Mouse (Mus musculus) bone marrow macrophage, adult 2 months (primary cell): Measurements from ENCODE around the gene Pex3. TPM values are rescaled to one million over a fixed set of nuclear protein-coding genes. Genes with fewer than 3 reads are reported as not detected.

ENCODE experiments used
- H3K27ac ChIP-seq: 2 replicates; pipeline ENCODE4 v1.5.1; 2012; ENCODE audit warnings: low read depth, low read length; ENCODE audit not compliant: insufficient read depth
- H3K4me1 ChIP-seq: 2 replicates; pipeline ENCODE4 v1.6.1; 2012; ENCODE audit warnings: low read length; ENCODE audit not compliant: control insufficient read depth, insufficient read depth
- H3K4me3 ChIP-seq: 2 replicates; pipeline ENCODE4 v1.5.1; 2012; ENCODE audit warnings: mild to moderate bottlenecking, low read length, moderate library complexity; ENCODE audit not compliant: insufficient read depth
- CTCF ChIP-seq: IDR thresholded peaks from 2 replicates; pipeline ENCODE4 v1.5.1; 2012; ENCODE audit warnings: low read depth, mild to moderate bottlenecking, low read length, moderate library complexity
- POLR2A ChIP-seq: IDR thresholded peaks from 2 replicates; pipeline ENCODE4 v1.6.1; 2012; ENCODE audit warnings: mild to moderate bottlenecking, low read depth, low read length, borderline replicate concordance
- polyA plus RNA-seq: library from polyadenylated mRNA; stranded (reverse); fragments of >200 nt; gene quantifications from 2 replicates; pipeline ENCODE4 v1.2.4, GENCODE M21; 2012; ENCODE audit not compliant: missing spikeins, insufficient read depth, insufficient read length

The Pex3 gene
- polyA plus RNA-seq, 1 experiment: 19.6 TPM

- Histone ChIP-seq H3K27ac (no peak overlapping the region), H3K4me1 (peaks cover 7% of the 10 kb centered on the region; the same call in 1 of the 2 replicates), H3K4me3 (no peak overlapping the region)
- no peak for TF ChIP-seq CTCF
- no peak for TF ChIP-seq POLR2A
Observed at GRCm38 (mm10) chr10:13541721-13542120, 11.2 kb downstream of the Pex3 start.

GRCm38 (mm10) chr10:13539769-13540333, 13.1 kb downstream of the Pex3 start:
- TF ChIP-seq CTCF (no peak), POLR2A (no peak)
- H3K4me3 ChIP-seq: no peak overlapping the region
- peaks cover 7% of the 10 kb centered on the region; the same call in 1 of the 2 replicates for H3K4me1 ChIP-seq
- H3K27ac ChIP-seq: no peak overlapping the region

DNA sequence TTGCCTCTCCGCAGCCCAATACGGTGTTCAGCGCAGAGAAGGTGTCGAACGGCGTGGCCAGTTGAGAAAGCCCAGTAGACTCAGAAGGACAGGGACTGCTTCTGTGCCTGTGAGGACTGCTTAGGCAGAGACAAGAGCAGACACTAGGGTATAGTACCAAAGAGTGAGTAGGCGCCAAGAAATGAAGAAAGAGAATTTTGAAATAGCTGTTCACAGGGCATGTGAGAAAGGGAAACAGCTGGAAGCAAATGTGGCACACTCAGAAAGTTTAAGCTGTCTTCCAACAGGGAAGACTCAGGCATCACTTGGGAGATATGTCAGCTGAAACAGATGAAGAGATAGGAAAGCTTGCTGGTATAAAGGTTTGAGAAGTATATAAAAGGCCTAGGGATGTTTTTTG, 16.2 kb downstream of the Pex3 start:
- TF ChIP-seq POLR2A: no peak
- TF ChIP-seq CTCF: no peak
- H3K27ac ChIP-seq: no peak overlapping the region

GRCm38 (mm10) chr10:13534751-13535150, 18.2 kb downstream of the Pex3 start:
- 0 out of 2 replicates have a peak, but pooled peaks cover 1% of the 10 kb centered on the region for H3K4me1 ChIP-seq
- no peak for TF ChIP-seq CTCF
- no peak for TF ChIP-seq POLR2A
- no peak overlapping the region for H3K27ac ChIP-seq
- H3K4me3 ChIP-seq: no peak overlapping the region

More for the DNA sequence above, 16.2 kb downstream of the Pex3 start:
- Histone ChIP-seq H3K4me3 (no peak overlapping the region), H3K4me1 (peaks cover 7% of the 10 kb centered on the region; the same call in 1 of the 2 replicates)

- H3K4me3 ChIP-seq: no peak overlapping the region
- no peak overlapping the region for H3K27ac ChIP-seq
- H3K4me1 ChIP-seq: peaks cover 3% of the 10 kb centered on the region
- no peak for TF ChIP-seq CTCF
- TF ChIP-seq POLR2A: no peak
Observed at GRCm38 (mm10) chr10:13528155-13528554, 24.8 kb downstream of the Pex3 start.

- Histone ChIP-seq H3K4me3 (no peak overlapping the region), H3K27ac (no peak overlapping the region), H3K4me1 (peaks cover 3% of the 10 kb centered on the region)
- TF ChIP-seq POLR2A: no peak
Observed at GRCm38 (mm10) chr10:13521857-13522256, 31.1 kb downstream of the Pex3 start.

DNA sequence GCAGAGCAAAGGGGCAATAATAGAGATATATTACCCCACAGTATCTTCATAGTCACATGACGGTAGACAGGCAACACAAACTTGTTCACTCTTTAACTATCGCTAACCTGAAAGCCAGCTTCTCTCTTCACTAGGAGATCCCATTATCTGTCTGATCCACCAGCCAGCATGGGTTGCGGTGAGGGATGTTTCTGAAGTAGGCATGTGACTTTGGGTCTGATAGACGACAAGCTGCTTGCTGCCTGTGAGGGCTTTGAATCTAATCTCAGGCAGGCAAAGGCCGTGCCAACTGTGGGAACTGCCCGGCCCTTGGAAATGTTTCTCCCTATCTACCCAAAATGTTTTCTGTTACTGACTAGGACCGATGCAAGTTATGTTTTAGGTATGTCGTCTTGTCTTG, 50.6 kb downstream of the Pex3 start:
- no peak overlapping the region for H3K27ac ChIP-seq
- H3K4me3 ChIP-seq: peak overlapping the region; percentile 11; the same call in 1 of the 2 replicates
- peaks cover 35% of the 10 kb centered on the region for H3K4me1 ChIP-seq
- TF ChIP-seq CTCF (no peak), POLR2A (no peak)

GRCm38 (mm10) chr10:13501533-13501932, 51.4 kb downstream of the Pex3 start:
- Histone ChIP-seq H3K4me1 (peaks cover 40% of the 10 kb centered on the region), H3K27ac (peak overlapping the region; percentile 93)

GRCm38 (mm10) chr10:13500938-13501496, 51.9 kb downstream of the Pex3 start:
- peak overlapping the region; percentile 93 for H3K27ac ChIP-seq
- no peak for TF ChIP-seq POLR2A
- TF ChIP-seq CTCF: no peak
- H3K4me3 ChIP-seq: peak overlapping the region; percentile 83
- peaks cover 45% of the 10 kb centered on the region for H3K4me1 ChIP-seq

More at GRCm38 (mm10) chr10:13501533-13501932, 51.4 kb downstream of the Pex3 start:
- H3K4me3 ChIP-seq: peak overlapping the region; percentile 83

DNA sequence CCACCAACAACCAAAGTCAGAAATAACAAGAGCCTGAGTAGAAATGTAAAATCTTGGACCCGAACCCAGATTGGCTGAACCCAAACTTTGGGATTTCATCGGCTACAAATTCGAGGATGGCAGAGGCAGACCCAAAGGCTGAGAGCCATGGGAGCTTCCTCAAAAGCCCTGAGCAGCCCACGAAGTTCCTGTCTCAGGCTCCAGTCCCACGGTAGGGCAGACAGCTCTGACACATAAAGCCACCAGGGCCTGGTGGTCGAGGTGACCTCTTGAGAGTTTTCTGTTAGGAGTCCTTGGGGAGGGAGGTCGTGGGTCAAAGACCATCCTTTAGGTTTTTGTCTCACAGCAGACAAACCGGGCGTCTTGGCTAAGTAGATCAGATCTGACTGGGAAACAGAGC, 52.5 kb downstream of the Pex3 start:
- TF ChIP-seq CTCF (no peak), POLR2A (no peak)
- Histone ChIP-seq H3K4me1 (peaks cover 45% of the 10 kb centered on the region), H3K27ac (peak overlapping the region; percentile 93), H3K4me3 (peak overlapping the region; percentile 83)

- H3K27ac ChIP-seq: peak within 1 kb of the TSS; percentile 93
- H3K4me1 ChIP-seq: peaks cover 45% of the 10 kb centered on the region
- H3K4me3 ChIP-seq: peak within 1 kb of the TSS; percentile 22; the same call in 1 of the 2 replicates
- TF ChIP-seq CTCF (no peak), POLR2A (no peak)
Observed at GRCm38 (mm10) chr10:13499331-13499730, 53.6 kb downstream of the Pex3 start, which contains the start of gene Fuca2. Fuca2 (plus strand) TSS chr10:13499540.
